Mouse (Mus musculus): ENCODE measurements around the gene Olfr1378.

Gene Olfr1378

GRCm38 (mm10) chr11:50966230-50966629 is at the start of gene Olfr1378:
TSS of gene Olfr1378 (plus strand) at chr11:50966530.
- no peak for DNase-seq

- no peak for DNase-seq
Measured at GRCm38 (mm10) chr11:50930469-50931014, 35.8 kb upstream of the Olfr1378 start.

GRCm38 (mm10) chr11:50931021-50931420 is 35.3 kb upstream of the Olfr1378 start:
- DNase-seq: no peak

- DNase-seq: peak; percentile 59 to 62
Measured at GRCm38 (mm10) chr11:50931451-50931866, 34.9 kb upstream of the Olfr1378 start, which contains the start of gene Zfp354b. TSS of gene Zfp354b (minus strand) at chr11:50931633.

GRCm38 (mm10) chr11:50932040-50932439 is 34.3 kb upstream of the Olfr1378 start:
- no peak for DNase-seq

GRCm38 (mm10) chr11:50938435-50938834 is 27.9 kb upstream of the Olfr1378 start:
- DNase-seq: no peak

- DNase-seq: peak; percentile 22 to 26
Measured at GRCm38 (mm10) chr11:50939621-50940366, 26.5 kb upstream of the Olfr1378 start.

- DNase-seq: no peak
Measured at GRCm38 (mm10) chr11:50942386-50942785, 23.9 kb upstream of the Olfr1378 start.

- DNase-seq: no peak
Measured at GRCm38 (mm10) chr11:50943506-50943905, 22.8 kb upstream of the Olfr1378 start, which contains the start of gene 4933414I15Rik. TSS of gene 4933414I15Rik (minus strand) at chr11:50943765.

- no peak for DNase-seq
Measured at GRCm38 (mm10) chr11:50952290-50952689, 14.0 kb upstream of the Olfr1378 start.

GRCm38 (mm10) chr11:50953665-50954064 is 12.7 kb upstream of the Olfr1378 start, which contains the start of gene Prop1:
TSS of gene Prop1 (minus strand) at chr11:50953765.
- no peak for DNase-seq

- DNase-seq: no peak
Measured at GRCm38 (mm10) chr11:50964886-50965285, 1.4 kb upstream of the Olfr1378 start.

- DNase-seq: no peak
Measured at GRCm38 (mm10) chr11:50977216-50977615, 10.9 kb downstream of the Olfr1378 start.

- DNase-seq: no peak
Measured at GRCm38 (mm10) chr11:50981667-50982066, 15.3 kb downstream of the Olfr1378 start, which contains the start of gene Olfr1377. TSS of gene Olfr1377 (plus strand) at chr11:50981967.

- no peak for DNase-seq
Measured at GRCm38 (mm10) chr11:51003296-51003695, 37.0 kb downstream of the Olfr1378 start, which contains the start of gene Olfr51. TSS of gene Olfr51 (plus strand) at chr11:51003596.

- no peak for DNase-seq
Measured at GRCm38 (mm10) chr11:51011821-51012220, 45.5 kb downstream of the Olfr1378 start.

GRCm38 (mm10) chr11:51013936-51014335 is 47.6 kb downstream of the Olfr1378 start, which contains the start of gene Olfr54:
TSS of gene Olfr54 (plus strand) at chr11:51014236.
- DNase-seq: no peak

GRCm38 (mm10) chr11:51016341-51016740 is 50.0 kb downstream of the Olfr1378 start:
- DNase-seq: no peak
